Mouse (Mus musculus) forebrain, embryonic 11.5 days (tissue): ENCODE measurements around the gene Sult1a1. TPM values are rescaled to one million over a fixed set of nuclear protein-coding genes. Genes with fewer than 3 reads are reported as not detected.
A peak's percentile ranks its signal among the peaks of the same experiment; 100 is the strongest.

Source experiments
- ATAC-seq: fragments of 200-750 bp; cut with Nextera tagmentation; replicated peaks from 2 replicates; pipeline ENCODE4 v1.8.0; 2017; ENCODE audit warnings: moderate TSS enrichment; ENCODE audit not compliant: low FRiP score
- DNase-seq: peaks from one replicate; pipeline ENCODE4 v3.0.0-alpha.2; 2017; ENCODE audit warnings: low spot score
- H3K27ac ChIP-seq: fragments of 300-500 bp; sonication (generic); 2 replicates; pipeline ENCODE4 v1.5.1; 2014; ENCODE audit warnings: low read depth, low read length
- H3K27me3 ChIP-seq: fragments of 300-500 bp; sonication (generic); 2 replicates; pipeline ENCODE4 v1.6.1; 2014; ENCODE audit warnings: mild to moderate bottlenecking, low read length, mixed read lengths; ENCODE audit not compliant: control insufficient read depth, insufficient read depth
- H3K36me3 ChIP-seq: fragments of 300-500 bp; sonication (generic); 2 replicates; pipeline ENCODE4 v1.6.1; 2014; ENCODE audit warnings: mild to moderate bottlenecking, low read length, moderate library complexity, mixed read lengths; ENCODE audit not compliant: control insufficient read depth, insufficient read depth
- H3K4me1 ChIP-seq: fragments of 300-500 bp; sonication (generic); replicated peaks from 2 replicates; pipeline ENCODE4 v1.6.1; 2014; ENCODE audit warnings: low read length, mixed read lengths; ENCODE audit not compliant: control insufficient read depth, insufficient read depth
- H3K4me2 ChIP-seq: fragments of 300-500 bp; sonication (generic); 2 replicates; pipeline ENCODE4 v1.6.1; 2014; ENCODE audit warnings: low read depth, mild to moderate bottlenecking, low read length, moderate library complexity, mixed read lengths; ENCODE audit not compliant: severe bottlenecking
- H3K4me3 ChIP-seq: fragments of 300-500 bp; sonication (generic); 2 replicates; pipeline ENCODE4 v1.5.1; 2014; ENCODE audit warnings: low read depth, low read length
- H3K9ac ChIP-seq: fragments of 300-500 bp; sonication (generic); 2 replicates; pipeline ENCODE4 v1.6.1; 2014; ENCODE audit warnings: low read length
- H3K9me3 ChIP-seq: fragments of 300-500 bp; sonication (generic); 2 replicates; pipeline ENCODE4 v1.6.1; 2016; ENCODE audit warnings: low read length, mixed read lengths; ENCODE audit not compliant: control insufficient read depth
- WGBS: fragments of 180-500 bp; shearing (Covaris S2); extraction: QIAGEN DNeasy Blood & Tissue Kit; methylation state at CpG from one replicate; pipeline ENCODE4 v1.1.7; 2014; 5-methylcytosine and 5-hydroxymethylcytosine counted together
- polyA plus RNA-seq: library from polyadenylated mRNA; unstranded; fragments of >200 nt; fragmentation: Nextera tagmentation; extraction: Ambion mirVana; gene quantifications from 2 replicates; pipeline ENCODE4 v1.2.1, GENCODE M21; 2014

Sult1a1 gene
- polyA plus RNA-seq, 1 experiment from 2014 or later, result 0.52 TPM

DNA sequence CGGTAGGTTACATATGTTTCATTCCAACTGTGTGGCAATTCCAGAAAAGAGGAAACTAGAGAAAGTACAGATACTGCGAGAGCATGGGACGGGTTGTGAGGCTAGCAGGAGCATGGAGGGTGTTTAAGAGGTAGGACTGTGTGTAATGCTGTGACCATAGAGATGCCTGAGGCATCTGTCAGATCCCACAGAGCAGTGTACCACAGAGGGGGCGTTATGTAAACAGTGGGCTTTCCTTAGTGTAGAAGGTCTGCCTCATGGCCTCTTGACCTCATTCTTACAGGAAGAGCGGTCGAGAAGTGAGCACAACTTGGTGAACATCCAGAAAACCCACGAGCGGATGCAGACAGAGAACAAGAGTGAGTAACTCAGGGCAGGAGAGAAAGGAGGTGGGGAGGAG lies 12.6 kb downstream of the Sult1a1 start:
- Histone ChIP-seq H3K27me3 (no peaks in the 10 kb centered on the region), H3K9ac (no peak overlapping the region), H3K27ac (no peak overlapping the region), H3K36me3 (peaks cover 3% of the 10 kb centered on the region; the same call in 1 of the 2 replicates), H3K4me3 (no peak overlapping the region), H3K4me1 (no peaks in the 10 kb centered on the region), H3K9me3 (no peaks in the 10 kb centered on the region), H3K4me2 (no peak overlapping the region)
- WGBS, result 85% methylated on average over 8 of the region's 8 CpGs
- DNase-seq (no peak), ATAC-seq (no peak)

DNA sequence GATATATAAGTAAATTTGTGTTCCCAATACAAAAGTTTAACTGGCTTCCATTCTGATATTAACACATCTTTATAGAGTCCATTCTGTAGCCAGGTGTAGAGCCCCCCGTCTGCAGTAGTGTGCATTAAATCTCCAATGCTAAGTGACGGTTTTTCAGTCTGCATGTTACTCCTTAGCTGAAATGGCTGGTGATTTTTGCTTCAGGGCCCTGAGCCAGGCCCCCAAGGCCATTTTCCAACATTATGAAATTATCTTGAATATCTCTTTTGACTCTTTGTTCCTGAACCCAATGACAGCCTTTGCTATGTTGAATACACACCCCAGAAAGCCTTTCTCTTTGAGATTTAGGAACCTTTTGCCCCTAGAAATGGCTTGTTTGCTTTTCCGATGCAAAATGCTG lies 16.5 kb downstream of the Sult1a1 start:
- no peaks in the 10 kb centered on the region; the same call in 1 of the 2 replicates for H3K36me3 ChIP-seq
- no peak overlapping the region for H3K4me2 ChIP-seq
- no peaks in the 10 kb centered on the region for H3K27me3 ChIP-seq
- H3K4me3 ChIP-seq, result no peak overlapping the region
- H3K4me1 ChIP-seq, result no peaks in the 10 kb centered on the region
- H3K27ac ChIP-seq, result no peak overlapping the region
- WGBS, result 82% methylated on average over 3 of the region's 3 CpGs
- H3K9ac ChIP-seq, result no peak overlapping the region
- DNase-seq (no peak), ATAC-seq (no peak)
- no peaks in the 10 kb centered on the region for H3K9me3 ChIP-seq

DNA sequence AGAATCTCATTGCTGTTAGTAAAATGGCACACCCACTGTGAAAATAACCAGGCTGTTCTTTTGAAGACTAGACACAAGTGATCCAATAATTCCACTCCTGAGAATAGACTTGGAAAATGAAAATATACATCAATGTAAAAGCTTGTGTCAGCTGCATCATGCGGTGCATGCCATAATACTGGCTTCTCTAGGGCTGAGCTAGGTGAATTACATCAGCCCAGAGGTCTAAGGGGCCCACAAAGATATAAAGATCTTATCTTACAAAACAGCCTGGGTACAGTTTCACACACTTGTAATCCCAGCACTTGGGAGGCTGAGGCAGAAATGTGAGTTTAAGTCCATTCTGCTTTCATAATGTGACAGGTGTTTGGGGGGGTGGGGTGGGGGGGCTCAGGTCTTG lies 18.7 kb downstream of the Sult1a1 start:
- Histone ChIP-seq H3K27me3 (no peaks in the 10 kb centered on the region), H3K9ac (no peak overlapping the region), H3K4me3 (no peak overlapping the region), H3K4me2 (no peak overlapping the region), H3K4me1 (no peaks in the 10 kb centered on the region), H3K27ac (no peak overlapping the region), H3K36me3 (no peaks in the 10 kb centered on the region), H3K9me3 (no peaks in the 10 kb centered on the region)
- 95% methylated on average over 1 of the region's 1 CpGs for WGBS
- DNase-seq (no peak), ATAC-seq (no peak)

DNA sequence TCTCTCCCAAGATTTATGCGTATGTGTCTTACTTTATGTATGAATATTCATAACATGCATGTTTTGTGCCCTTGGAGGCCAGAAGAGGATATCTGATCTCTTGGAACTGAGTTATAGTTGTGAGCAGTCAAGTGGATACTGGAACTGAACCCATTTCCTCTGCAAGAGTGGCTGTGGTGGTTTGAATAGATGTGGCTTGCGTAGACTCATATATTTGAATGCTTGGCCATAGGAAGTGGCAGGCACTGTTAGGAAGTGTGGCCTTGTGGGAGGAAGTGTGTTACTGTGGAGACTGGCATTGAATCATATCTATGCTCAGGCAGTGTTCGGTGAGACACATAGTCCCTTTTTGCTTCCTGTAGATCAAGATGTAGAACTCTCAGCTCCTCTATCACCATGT lies 20.5 kb downstream of the Sult1a1 start:
- H3K4me3 ChIP-seq, result no peak overlapping the region
- DNase-seq, result no peak
- 96% methylated on average over 3 of the region's 3 CpGs for WGBS
- no peaks in the 10 kb centered on the region for H3K4me1 ChIP-seq
- no peak overlapping the region for H3K4me2 ChIP-seq
- no peak overlapping the region for H3K27ac ChIP-seq
- ATAC-seq, result no peak
- H3K27me3 ChIP-seq, result no peaks in the 10 kb centered on the region
- no peaks in the 10 kb centered on the region for H3K36me3 ChIP-seq
- H3K9ac ChIP-seq, result no peak overlapping the region
- no peaks in the 10 kb centered on the region for H3K9me3 ChIP-seq

DNA sequence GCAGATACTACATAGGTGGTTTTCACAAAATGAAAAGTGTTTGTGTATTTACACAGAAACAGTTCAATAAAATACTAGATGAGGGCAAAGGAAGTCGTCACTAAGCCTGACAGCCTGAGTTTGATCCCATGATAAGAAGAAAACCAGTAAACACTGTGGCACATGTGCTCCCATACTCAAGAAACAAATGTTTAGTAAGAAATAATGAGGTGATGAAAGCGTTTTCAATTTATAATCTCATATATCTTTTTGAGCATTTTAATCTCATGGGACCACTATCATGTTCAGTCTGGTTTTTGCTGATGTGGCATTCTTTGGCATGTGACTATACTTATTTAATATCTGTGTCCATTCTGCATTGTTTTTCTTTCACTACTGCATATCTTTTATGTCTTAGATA lies 22.2 kb downstream of the Sult1a1 start:
- no peak overlapping the region for H3K4me2 ChIP-seq
- H3K36me3 ChIP-seq, result no peaks in the 10 kb centered on the region
- no peak overlapping the region for H3K9ac ChIP-seq
- ATAC-seq, result no peak
- 90% methylated on average over 2 of the region's 2 CpGs for WGBS
- H3K27me3 ChIP-seq, result no peaks in the 10 kb centered on the region
- no peak overlapping the region for H3K27ac ChIP-seq
- peaks cover 3% of the 10 kb centered on the region; the same call in 1 of the 2 replicates for H3K4me1 ChIP-seq
- no peaks in the 10 kb centered on the region for H3K9me3 ChIP-seq
- no peak for DNase-seq
- H3K4me3 ChIP-seq, result no peak overlapping the region

DNA sequence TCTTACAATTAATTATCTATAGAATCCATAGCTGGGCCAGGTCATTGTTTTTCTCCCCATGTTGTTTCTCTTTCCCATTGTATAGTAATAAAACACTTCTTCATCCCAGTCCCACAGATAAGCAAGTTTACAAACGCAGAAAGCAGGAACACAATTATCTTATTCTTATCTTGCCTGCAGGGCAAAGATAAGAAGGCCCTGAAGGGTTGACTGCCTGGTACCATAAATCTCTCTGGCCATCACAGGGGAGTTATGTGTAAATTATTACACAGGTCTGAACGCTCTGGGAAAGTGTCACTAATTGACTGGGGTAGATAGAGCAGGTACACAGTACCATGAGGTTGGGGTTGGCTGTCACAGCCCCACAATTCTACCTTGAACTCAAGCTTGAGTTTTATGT lies 25.4 kb downstream of the Sult1a1 start:
- no peak for DNase-seq
- ATAC-seq, result no peak

DNA sequence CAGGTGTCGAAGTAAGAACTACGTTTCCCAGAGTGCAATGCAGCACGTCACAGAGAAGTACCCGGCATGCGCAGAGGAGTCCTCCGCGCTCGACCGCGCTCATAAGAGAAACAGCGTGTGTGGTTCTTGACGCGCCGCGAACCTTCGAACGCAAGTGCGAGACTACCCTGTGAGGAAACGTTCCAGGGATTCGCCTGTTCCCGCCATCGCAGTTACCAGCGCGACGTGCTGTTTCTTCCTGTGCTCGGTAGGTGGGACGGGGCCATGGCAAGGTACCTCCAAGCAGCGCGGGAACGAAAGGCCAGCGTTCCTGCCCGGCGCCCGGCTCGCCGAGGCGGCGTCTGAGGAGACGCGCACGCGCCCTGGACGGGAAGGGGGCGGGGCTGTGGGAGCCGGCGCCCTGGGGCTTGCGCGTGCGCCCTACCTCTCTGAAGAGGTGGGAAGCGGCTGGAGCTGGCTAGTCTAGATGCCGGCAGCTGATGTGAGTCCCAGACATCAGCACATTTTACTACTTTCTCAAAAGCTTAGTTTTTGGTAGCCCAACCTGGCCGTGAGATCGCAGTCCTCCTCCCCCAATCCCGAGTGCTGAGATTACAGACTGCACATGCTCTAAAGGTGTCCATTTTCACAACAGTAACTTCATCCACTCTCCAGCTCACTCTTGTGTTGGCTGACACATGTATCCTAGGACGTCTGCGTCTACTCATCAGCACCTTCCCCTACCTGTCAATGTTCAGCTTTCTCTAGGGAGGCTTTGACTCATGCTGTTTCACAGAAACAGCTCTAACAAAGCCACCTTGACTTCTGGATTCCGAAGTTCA lies 26.8 kb downstream of the Sult1a1 start, which contains the start of gene Sgf29:
Gene Sgf29 (plus strand): TSS at position 79 of the 821 bp plus-strand sequence.
- Histone ChIP-seq H3K9ac (peak within 1 kb of the TSS; percentile 79), H3K4me3 (peak within 1 kb of the TSS; percentile 54), H3K4me2 (peak within 1 kb of the TSS; percentile 62), H3K27me3 (no peaks in the 10 kb centered on the region), H3K27ac (peak within 1 kb of the TSS; percentile 80), H3K36me3 (no peaks in the 10 kb centered on the region), H3K9me3 (no peaks in the 10 kb centered on the region), H3K4me1 (peaks cover 3% of the 10 kb centered on the region; the same call in 1 of the 2 replicates)
- DNase-seq, result peak; percentile 95
- peak; percentile 96 for ATAC-seq
- 1% methylated on average over 57 of the region's 57 CpGs for WGBS

More for the DNA sequence above, 25.4 kb downstream of the Sult1a1 start:
- no peak overlapping the region for H3K4me3 ChIP-seq
- H3K9ac ChIP-seq, result no peak overlapping the region
- 96% methylated on average over 2 of the region's 2 CpGs for WGBS
- no peaks in the 10 kb centered on the region for H3K9me3 ChIP-seq
- no peak overlapping the region for H3K4me2 ChIP-seq
- H3K27ac ChIP-seq, result no peak overlapping the region
- no peaks in the 10 kb centered on the region for H3K27me3 ChIP-seq
- peaks cover 3% of the 10 kb centered on the region; the same call in 1 of the 2 replicates for H3K4me1 ChIP-seq
- H3K36me3 ChIP-seq, result no peaks in the 10 kb centered on the region

DNA sequence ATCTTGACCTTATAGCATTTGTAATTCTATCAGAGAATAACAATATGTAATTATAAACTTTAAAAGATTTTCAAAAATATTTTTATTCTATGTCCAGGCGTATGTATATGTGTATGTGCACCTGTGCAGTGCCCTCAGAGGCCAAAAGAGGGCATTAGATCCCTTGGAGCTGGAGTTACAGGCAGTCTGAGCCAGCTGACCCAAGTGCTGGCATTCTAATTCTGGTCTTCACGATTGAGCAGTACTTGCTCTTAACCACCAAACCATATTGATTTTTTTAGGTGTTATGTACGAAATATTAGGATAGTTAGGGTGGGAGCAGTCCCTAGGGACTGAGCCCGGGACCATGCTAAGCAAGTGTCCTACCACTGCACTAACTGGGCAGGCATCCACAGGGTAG lies 27.7 kb downstream of the Sult1a1 start:
- WGBS, result 86% methylated on average over 4 of the region's 4 CpGs
- H3K9me3 ChIP-seq, result no peaks in the 10 kb centered on the region
- H3K27ac ChIP-seq, result no peak overlapping the region
- H3K4me1 ChIP-seq, result peaks cover 3% of the 10 kb centered on the region; the same call in 1 of the 2 replicates
- no peak overlapping the region for H3K9ac ChIP-seq
- no peaks in the 10 kb centered on the region for H3K36me3 ChIP-seq
- peak overlapping the region; percentile 54; the same call in 1 of the 2 replicates for H3K4me3 ChIP-seq
- H3K27me3 ChIP-seq, result no peaks in the 10 kb centered on the region
- ATAC-seq (no peak), DNase-seq (no peak)
- H3K4me2 ChIP-seq, result peak overlapping the region; percentile 62; the same call in 1 of the 2 replicates

DNA sequence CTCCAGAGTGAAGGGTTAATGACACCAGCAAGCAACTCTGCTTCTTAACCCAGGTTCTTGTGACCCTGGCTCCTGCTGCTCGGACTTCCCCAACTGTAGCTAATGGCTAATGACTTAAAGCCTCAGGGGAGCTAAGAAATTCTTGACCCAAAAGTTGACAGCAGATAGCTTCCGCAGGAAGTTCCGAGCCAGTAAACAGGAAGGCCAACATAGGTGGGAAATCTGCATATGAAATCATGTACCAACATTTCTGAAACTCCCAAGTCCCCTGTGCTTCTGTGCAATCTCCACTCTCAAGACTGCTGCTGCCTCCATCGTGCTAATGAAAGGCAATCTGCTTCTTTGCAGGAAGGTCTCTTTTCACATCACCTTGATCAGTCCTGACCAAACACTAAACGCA lies 30.5 kb downstream of the Sult1a1 start:
- H3K9me3 ChIP-seq, result no peaks in the 10 kb centered on the region
- H3K27ac ChIP-seq, result no peak overlapping the region
- H3K4me3 ChIP-seq, result no peak overlapping the region
- WGBS, result 70% methylated on average over 5 of the region's 5 CpGs
- no peaks in the 10 kb centered on the region for H3K36me3 ChIP-seq
- no peak for DNase-seq
- ATAC-seq, result no peak
- no peaks in the 10 kb centered on the region for H3K27me3 ChIP-seq
- no peak overlapping the region for H3K9ac ChIP-seq
- H3K4me2 ChIP-seq, result no peak overlapping the region
- H3K4me1 ChIP-seq, result peaks cover 3% of the 10 kb centered on the region; the same call in 1 of the 2 replicates
